Mouse (Mus musculus): Measurements from ENCODE around the gene Hist1h2bn. TPM values are rescaled to one million over a fixed set of nuclear protein-coding genes. Genes with fewer than 3 reads are reported as not detected.
"Not testable (repeated sequence)": the region's sequence is repeated elsewhere in the genome, so short reads cannot be mapped to it uniquely, and the experiment has no call there.

Hist1h2bn gene
- polyA plus RNA-seq, 1 experiment from 2014 or later: 3.0 TPM

DNA sequence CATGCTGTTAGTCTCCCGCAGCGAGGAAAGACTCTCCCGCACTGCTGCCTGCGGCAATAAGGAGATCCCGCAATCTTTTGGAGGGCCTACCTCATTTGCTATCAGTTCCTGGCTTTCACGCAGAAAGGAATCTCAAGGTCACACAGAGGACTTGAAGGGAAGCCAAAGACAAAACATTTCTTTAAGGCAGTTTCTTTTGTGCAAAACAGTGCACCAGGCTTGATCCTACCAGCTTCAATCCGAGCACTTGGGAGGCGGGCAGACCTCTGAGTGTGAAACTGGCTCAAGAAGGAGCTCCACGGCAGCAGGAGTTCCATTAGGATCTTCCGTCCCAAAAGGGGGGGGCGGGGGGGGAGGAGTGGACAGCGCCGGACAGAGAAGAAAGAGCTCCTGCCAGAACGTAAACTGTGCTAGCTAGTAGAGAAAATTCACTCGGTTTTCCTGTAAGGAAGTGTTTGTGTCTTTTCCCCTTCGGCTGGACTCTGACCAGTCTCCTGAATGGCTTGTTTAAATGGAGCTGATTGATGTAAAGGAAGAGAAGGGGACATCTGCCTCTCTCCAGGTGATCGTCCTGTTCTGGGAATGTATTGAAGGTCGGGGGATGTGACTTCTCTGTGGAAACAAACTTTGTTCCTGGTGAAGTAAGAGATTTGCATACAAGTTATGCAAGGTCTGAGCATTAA lies 36.8 kb downstream of the Hist1h2bn start:
- WGBS: 7% methylated on average over 18 of the region's 18 CpGs
- DNase-seq (ENCODE audit: low spot score): peak; percentile 69
- peak overlapping the region; percentile 84 for H3K27ac ChIP-seq
- H3K4me3 ChIP-seq: peak overlapping the region; percentile 50
- no peaks in the 10 kb centered on the region for H3K9me3 ChIP-seq
- no peaks in the 10 kb centered on the region for H3K36me3 ChIP-seq
- H3K4me1 ChIP-seq: peaks cover 18% of the 10 kb centered on the region
- H3K27me3 ChIP-seq (ENCODE audit: insufficient read depth, poor library complexity, severe bottlenecking): no peaks in the 10 kb centered on the region

DNA sequence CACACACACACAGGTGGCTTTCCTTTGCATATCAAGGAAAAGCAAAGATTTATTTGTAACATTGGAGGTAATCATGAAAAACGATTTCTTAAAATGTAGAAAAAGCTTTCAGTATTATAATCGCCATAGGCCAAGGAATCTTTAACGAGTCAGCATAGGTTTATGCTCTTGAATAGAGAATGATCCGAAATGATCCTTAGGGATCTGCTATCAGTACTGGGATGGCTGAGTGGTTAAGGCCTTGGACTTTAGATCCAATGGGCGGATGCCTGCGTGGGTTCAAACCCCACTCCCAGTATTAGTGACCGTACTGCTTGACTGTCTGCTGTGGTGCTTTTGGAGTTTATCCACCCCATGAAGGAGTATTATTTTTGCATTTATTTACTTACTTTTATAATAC lies 41.7 kb downstream of the Hist1h2bn start:
- H3K4me1 ChIP-seq: peaks cover 5% of the 10 kb centered on the region
- no peaks in the 10 kb centered on the region for H3K27me3 ChIP-seq (ENCODE audit: insufficient read depth, poor library complexity, severe bottlenecking)
- H3K27ac ChIP-seq: no peak overlapping the region
- no peak overlapping the region for H3K4me3 ChIP-seq
- no peaks in the 10 kb centered on the region for H3K9me3 ChIP-seq
- 89% methylated on average over 7 of the region's 7 CpGs for WGBS
- no peaks in the 10 kb centered on the region for H3K36me3 ChIP-seq
- no peak for DNase-seq (ENCODE audit: low spot score)

DNA sequence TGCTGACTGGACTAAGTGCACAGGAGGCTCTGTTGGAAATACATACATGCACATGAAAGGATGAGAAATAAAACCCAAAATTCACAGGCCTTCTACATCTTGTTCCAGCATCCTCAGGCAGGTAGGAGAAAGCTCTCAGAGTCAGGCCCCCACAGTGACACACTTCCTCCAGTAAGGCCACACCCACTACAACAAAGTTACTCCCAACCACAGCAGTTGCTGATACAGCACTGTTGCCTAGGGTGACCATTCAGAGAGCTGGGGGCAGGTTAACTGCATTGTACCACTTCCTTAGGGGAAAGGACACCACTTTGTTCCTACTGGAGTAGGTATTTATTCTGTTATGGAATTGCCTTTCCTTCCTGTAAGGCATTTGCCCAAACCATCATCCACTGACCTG lies 43.2 kb downstream of the Hist1h2bn start:
- not testable (repeated sequence) for H3K36me3 ChIP-seq; H3K4me3 ChIP-seq; H3K4me1 ChIP-seq; H3K27ac ChIP-seq; DNase-seq (ENCODE audit: low spot score); H3K27me3 ChIP-seq (ENCODE audit: insufficient read depth, poor library complexity, severe bottlenecking); H3K9me3 ChIP-seq

DNA sequence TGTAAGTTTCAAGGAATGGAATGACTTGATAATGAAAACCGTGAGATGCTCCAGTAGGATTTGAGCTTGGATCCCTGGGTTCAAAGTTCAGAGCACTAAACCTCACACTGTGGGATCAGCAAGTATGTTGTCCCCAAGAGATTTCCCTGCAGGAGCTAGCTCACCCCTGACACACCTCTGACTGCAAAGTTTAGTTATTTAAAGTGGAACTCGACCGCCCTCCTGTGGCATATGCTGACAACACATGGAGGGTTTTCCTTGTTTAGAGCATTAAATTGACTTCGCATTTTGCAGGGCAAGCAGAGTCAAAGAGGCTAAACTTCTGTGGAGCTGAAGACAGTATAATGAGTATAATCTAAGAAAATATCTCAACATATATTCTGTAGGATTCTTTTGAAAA lies 49.1 kb downstream of the Hist1h2bn start:
- H3K36me3 ChIP-seq; H3K27me3 ChIP-seq (ENCODE audit: insufficient read depth, poor library complexity, severe bottlenecking); H3K9me3 ChIP-seq; H3K4me1 ChIP-seq; H3K4me3 ChIP-seq; DNase-seq (ENCODE audit: low spot score); H3K27ac ChIP-seq: not testable (repeated sequence)
- no CpG with 5 or more reads among the region's 4 CpGs for WGBS

Small RNA genes lying within 50 kb of the gene (microRNA-seq; reads per million reads assigned to microRNA genes)
- not detected for gene Gm44346
- not detected for gene Gm44357
- gene Gm44367: not detected
- not detected for gene Gm44454

Other genes starting within 250 kb of the Hist1h2bn start
- 5.3 and 7.3 TPM in 2 replicates for gene Zkscan8, start 223.0 kb upstream of the Hist1h2bn start, polyA plus RNA-seq (2016; fragmentation: Nextera tagmentation; extraction: Ambion mirVana)
- 0.05 and 0.07 TPM in 2 replicates for gene Olfr1366, start 211.3 kb upstream of the Hist1h2bn start, polyA plus RNA-seq (2016; fragmentation: Nextera tagmentation; extraction: Ambion mirVana)
- gene Olfr1535, start 194.2 kb upstream of the Hist1h2bn start, polyA plus RNA-seq (2016; fragmentation: Nextera tagmentation; extraction: Ambion mirVana): 0.04 TPM in 1 of 2 replicates, not detected in the other
- not detected in 2 replicates for gene Olfr1364, start 172.4 kb upstream of the Hist1h2bn start, polyA plus RNA-seq (2016; fragmentation: Nextera tagmentation; extraction: Ambion mirVana)
- not detected in 2 replicates for gene Olfr1362, start 140.1 kb upstream of the Hist1h2bn start, polyA plus RNA-seq (2016; fragmentation: Nextera tagmentation; extraction: Ambion mirVana)
- not detected in 2 replicates for gene Olfr11, start 111.6 kb upstream of the Hist1h2bn start, polyA plus RNA-seq (2016; fragmentation: Nextera tagmentation; extraction: Ambion mirVana)
- gene Olfr1361, start 90.7 kb upstream of the Hist1h2bn start, polyA plus RNA-seq (2016; fragmentation: Nextera tagmentation; extraction: Ambion mirVana): not detected in 2 replicates
- not detected in 2 replicates for gene Olfr1360, start 76.7 kb upstream of the Hist1h2bn start, polyA plus RNA-seq (2016; fragmentation: Nextera tagmentation; extraction: Ambion mirVana)
- not detected in 2 replicates for gene Olfr1359, start 56.0 kb upstream of the Hist1h2bn start, polyA plus RNA-seq (2016; fragmentation: Nextera tagmentation; extraction: Ambion mirVana)
- gene Hist1h2bl, start 38.0 kb upstream of the Hist1h2bn start, polyA plus RNA-seq (2016; fragmentation: Nextera tagmentation; extraction: Ambion mirVana): 1.4 TPM in 1 of 2 replicates, not detected in the other
- 6.3 and 11.7 TPM in 2 replicates for gene Hist1h2ai, start 37.7 kb upstream of the Hist1h2bn start, polyA plus RNA-seq (2016; fragmentation: Nextera tagmentation; extraction: Ambion mirVana)
- 3.7 and 3.8 TPM in 2 replicates for gene Hist1h3h, start 36.5 kb upstream of the Hist1h2bn start, polyA plus RNA-seq (2016; fragmentation: Nextera tagmentation; extraction: Ambion mirVana)
- gene Hist1h2bm, start 32.1 kb upstream of the Hist1h2bn start, polyA plus RNA-seq (2016; fragmentation: Nextera tagmentation; extraction: Ambion mirVana): 2.4 and 3.7 TPM in 2 replicates
- 2.0 TPM in 1 of 2 replicates, not detected in the other for gene Hist1h4j, start 19.1 kb upstream of the Hist1h2bn start, polyA plus RNA-seq (2016; fragmentation: Nextera tagmentation; extraction: Ambion mirVana)
- 2.4 and 3.8 TPM in 2 replicates for gene Hist1h4k, start 3.6 kb upstream of the Hist1h2bn start, polyA plus RNA-seq (2016; fragmentation: Nextera tagmentation; extraction: Ambion mirVana)
- gene Hist1h2ak, start 296 bp upstream of the Hist1h2bn start, polyA plus RNA-seq (2016; fragmentation: Nextera tagmentation; extraction: Ambion mirVana): 6.7 and 8.3 TPM in 2 replicates
- 12.2 and 12.8 TPM in 2 replicates for gene Hist1h1b, start 26.5 kb downstream of the Hist1h2bn start, polyA plus RNA-seq (2016; fragmentation: Nextera tagmentation; extraction: Ambion mirVana)
- 51.2 and 119 TPM in 2 replicates for gene Hist1h3i, start 29.2 kb downstream of the Hist1h2bn start, polyA plus RNA-seq (2016; fragmentation: Nextera tagmentation; extraction: Ambion mirVana)
- 4.6 and 7.6 TPM in 2 replicates for gene Hist1h2an, start 33.1 kb downstream of the Hist1h2bn start, polyA plus RNA-seq (2016; fragmentation: Nextera tagmentation; extraction: Ambion mirVana)
- gene Hist1h2bp, start 33.3 kb downstream of the Hist1h2bn start, polyA plus RNA-seq (2016; fragmentation: Nextera tagmentation; extraction: Ambion mirVana): 1.00 and 1.6 TPM in 2 replicates
- 9.9 and 15.1 TPM in 2 replicates for gene Hist1h2bq, start 56.1 kb downstream of the Hist1h2bn start, polyA plus RNA-seq (2016; fragmentation: Nextera tagmentation; extraction: Ambion mirVana)
- gene Hist1h2ao, start 56.3 kb downstream of the Hist1h2bn start, polyA plus RNA-seq (2016; fragmentation: Nextera tagmentation; extraction: Ambion mirVana): not detected in 2 replicates
- gene Hist1h4m, start 57.6 kb downstream of the Hist1h2bn start, polyA plus RNA-seq (2016; fragmentation: Nextera tagmentation; extraction: Ambion mirVana): not detected in 2 replicates
- gene Hist1h4n, start 78.1 kb downstream of the Hist1h2bn start, polyA plus RNA-seq (2016; fragmentation: Nextera tagmentation; extraction: Ambion mirVana): 3.8 and 9.2 TPM in 2 replicates
- gene Hist1h2ap, start 79.4 kb downstream of the Hist1h2bn start, polyA plus RNA-seq (2016; fragmentation: Nextera tagmentation; extraction: Ambion mirVana): 2,387 and 3,574 TPM in 2 replicates
- gene Hist1h2br, start 79.6 kb downstream of the Hist1h2bn start, polyA plus RNA-seq (2016; fragmentation: Nextera tagmentation; extraction: Ambion mirVana): 9.9 and 15.3 TPM in 2 replicates
- gene Zfp184, start 191.0 kb downstream of the Hist1h2bn start, polyA plus RNA-seq (2016; fragmentation: Nextera tagmentation; extraction: Ambion mirVana): 7.4 and 9.1 TPM in 2 replicates
- 0.09 TPM in 1 of 2 replicates, not detected in the other for gene Pom121l2, start 227.1 kb downstream of the Hist1h2bn start, polyA plus RNA-seq (2016; fragmentation: Nextera tagmentation; extraction: Ambion mirVana)

Measured in heart, embryonic 10.5 days (tissue).